Comparison of ENCODE assay signal across 10 mouse cellular contexts in the genomic region with DNA sequence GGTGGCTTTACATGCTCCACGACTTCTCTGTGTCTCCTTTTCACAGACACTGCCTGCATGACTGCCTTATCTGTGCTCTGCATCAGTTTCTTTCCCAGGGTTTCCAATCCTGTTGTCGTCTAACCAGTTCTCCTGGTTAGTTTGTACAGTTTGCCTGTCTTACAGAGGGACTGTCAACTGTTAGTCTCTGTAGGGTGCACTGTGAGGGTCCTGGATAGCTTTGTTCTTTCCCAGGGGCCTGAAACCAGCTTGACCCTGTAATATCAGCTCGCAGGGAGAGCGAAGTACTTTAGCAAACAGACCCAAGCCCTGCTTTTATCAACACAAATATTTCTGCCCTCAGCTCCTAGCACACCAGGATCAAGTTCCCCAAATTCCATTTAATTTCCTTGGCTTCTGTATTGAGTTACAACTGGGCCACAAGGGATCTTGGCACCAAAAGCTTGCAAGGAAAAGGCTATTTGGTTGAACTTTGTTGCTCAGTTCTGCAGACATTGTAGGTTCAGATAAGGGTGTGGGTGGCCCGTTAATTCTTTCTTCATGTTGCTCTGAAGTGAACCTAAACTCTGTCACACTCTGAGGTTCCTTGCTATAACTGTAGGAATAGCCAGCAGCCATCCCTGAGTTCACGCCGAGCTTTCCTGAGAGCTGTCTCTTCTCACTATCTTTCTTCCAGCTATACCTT. TPM values are rescaled to one million over a fixed set of nuclear protein-coding genes. Genes with fewer than 3 reads are reported as not detected.
DNase-seq lines count a peak whose midpoint lies in the region; ATAC-seq and TF ChIP-seq lines count a peak whose summit lies in the region.
"Had no signal": no experiment of that assay in that cellular context is flagged by ENCODE, and none has a peak within 500 bp of the region (broad histone marks: within the 10 kb centered on the region; RNA-seq: fewer than 3 reads in every experiment).

No protein-coding gene starts in this region.

- H3K9me3 ChIP-seq in limb, embryonic 15.5 days = no peaks in the 10 kb centered on the region

- no peak overlapping the region for H3K4me2 ChIP-seq in limb, embryonic 15.5 days

- no peaks in the 10 kb centered on the region for H3K27me3 ChIP-seq in limb, embryonic 15.5 days
- H3K27me3 ChIP-seq in thymus, adult 2 months (ENCODE audit: control insufficient read depth, insufficient read depth, low read length) = no peaks in the 10 kb centered on the region

- H3K4me1 ChIP-seq in limb, embryonic 15.5 days = peaks cover 12% of the 10 kb centered on the region
- H3K4me1 ChIP-seq in thymus, adult 2 months (replicated peaks; ENCODE audit: control insufficient read depth, insufficient read depth, low read length) = no peaks in the 10 kb centered on the region

- no peak overlapping the region for H3K4me3 ChIP-seq in limb, embryonic 15.5 days
- no peak overlapping the region for H3K4me3 ChIP-seq in thymus, adult 2 months (ENCODE audit: control insufficient read depth, insufficient read depth, low read length)
- H3K4me3 ChIP-seq: left cerebral cortex, adult 2 months had no signal

- no peak for TF ChIP-seq POLR2A in thymus, adult 2 months (IDR thresholded peaks at IDR 0.05; ENCODE audit: control insufficient read depth, extremely low read depth, insufficient read depth, low read length, poor library complexity)

- ATAC-seq in limb, embryonic 15.5 days (ENCODE audit: insufficient number of reproducible peaks, low FRiP score, low TSS enrichment, low read depth) = no peak

- TF ChIP-seq CTCF in thymus, adult 2 months (IDR thresholded peaks at IDR 0.05; ENCODE audit: borderline replicate concordance, control insufficient read depth, extremely low read depth, insufficient read depth, low read length, poor library complexity) = no peak

- peak overlapping the region; percentile 67 for H3K27ac ChIP-seq in limb, embryonic 15.5 days
- H3K27ac ChIP-seq in thymus, adult 2 months (ENCODE audit: control insufficient read depth, insufficient read depth, low read length) = no peak overlapping the region
- H3K27ac ChIP-seq: left cerebral cortex, adult 2 months; macrophage had no signal

- H3K36me3 ChIP-seq in limb, embryonic 15.5 days = no peaks in the 10 kb centered on the region
- H3K36me3 ChIP-seq in thymus, adult 2 months (ENCODE audit: control insufficient read depth, insufficient read depth, low read length) = no peaks in the 10 kb centered on the region

- peak; percentile 12 for DNase-seq in kidney, adult 18-20 months
- DNase-seq in kidney, postnatal 10 days = no peak
- peak; percentile 20 for DNase-seq in embryo, embryonic 11 days
- DNase-seq in fat pad, adult 2 months (ENCODE audit: extremely low read depth, low read depth, low spot score) = peak; percentile 69
- no peak for DNase-seq in thymus, adult 2 months
- no peak for DNase-seq in ovary, postnatal 36 days (ENCODE audit: low spot score)

- H3K9ac ChIP-seq in limb, embryonic 15.5 days = no peak overlapping the region

- WGBS in limb, embryonic 15.5 days = 48% methylated on average over 7 of the region's 7 CpGs
- 85% methylated on average over 7 of the region's 7 CpGs for WGBS in thymus, adult 2 months

RNA-seq across cellular contexts. Expression of a gene that starts 5.5 kb away (rescaled TPM):
- 2.6 and 3.4 TPM in 2 replicates for polyA plus RNA-seq in limb, embryonic 15.5 days (2015; fragmentation: Nextera tagmentation; extraction: Ambion mirVana)
- not detected in 2 replicates for polyA plus RNA-seq in thymus, adult 2 months (2012; rRNA removed)
- polyA plus RNA-seq: heart, embryonic 16.5 days; macrophage had no signal

RNA-seq across cellular contexts. Expression of a gene that starts 50.6 kb away (rescaled TPM):
- 2.5 and 3.2 TPM in 2 replicates for polyA plus RNA-seq in limb, embryonic 15.5 days (2015; fragmentation: Nextera tagmentation; extraction: Ambion mirVana)
- polyA plus RNA-seq in thymus, adult 2 months (2012; rRNA removed) = 0.79 and 1.8 TPM in 2 replicates

RNA-seq across cellular contexts. Expression of a gene that starts 57.6 kb away (rescaled TPM):
- 244 and 369 TPM in 2 replicates for polyA plus RNA-seq in limb, embryonic 15.5 days (2015; fragmentation: Nextera tagmentation; extraction: Ambion mirVana)
- 57.5 and 69.9 TPM in 2 replicates for polyA plus RNA-seq in thymus, adult 2 months (2012; rRNA removed)

Comparison
In these comparisons a context has a peak if more than half of its experiments do, and no peak if none do; other contexts are left out.
1. DNase-seq: peak in kidney, adult 18-20 months (single experiment), embryo, embryonic 11 days (single experiment) and fat pad, adult 2 months (single experiment); none in kidney, postnatal 10 days (single experiment), thymus, adult 2 months (single experiment) and ovary, postnatal 36 days (single experiment).